Mouse (Mus musculus) thymus, postnatal 10 days (tissue): ENCODE measurements at regions not wholly inside any gene's neighbourhood (a gene's known extent, or its start where the extent isn't known, plus 50 kb on each side); places are given as distances from the start of the nearest gene placed in this dataset.
A peak's percentile ranks its signal among the peaks of the same experiment; 100 is the strongest.
"Not testable (repeated sequence)": the region's sequence is repeated elsewhere in the genome, so short reads cannot be mapped to it uniquely, and the experiment has no call there.

Source experiments
- DNase-seq, 2 experiments: peaks; one replicate each; pipeline ENCODE4 v3.0.0; 2021; ENCODE audit warnings: low spot score in 2 of 2

- DNase-seq = no peak
These were observed 137.0 kb upstream of the Rapgef5 start for GRCm38 (mm10) chr12:117379103-117379850.

- no peak for DNase-seq
These were observed 135.4 kb upstream of the Rapgef5 start for GRCm38 (mm10) chr12:117380836-117381235.

- DNase-seq = not testable (repeated sequence)
These were observed 133.6 kb upstream of the Rapgef5 start for GRCm38 (mm10) chr12:117382727-117383126.

DNA sequence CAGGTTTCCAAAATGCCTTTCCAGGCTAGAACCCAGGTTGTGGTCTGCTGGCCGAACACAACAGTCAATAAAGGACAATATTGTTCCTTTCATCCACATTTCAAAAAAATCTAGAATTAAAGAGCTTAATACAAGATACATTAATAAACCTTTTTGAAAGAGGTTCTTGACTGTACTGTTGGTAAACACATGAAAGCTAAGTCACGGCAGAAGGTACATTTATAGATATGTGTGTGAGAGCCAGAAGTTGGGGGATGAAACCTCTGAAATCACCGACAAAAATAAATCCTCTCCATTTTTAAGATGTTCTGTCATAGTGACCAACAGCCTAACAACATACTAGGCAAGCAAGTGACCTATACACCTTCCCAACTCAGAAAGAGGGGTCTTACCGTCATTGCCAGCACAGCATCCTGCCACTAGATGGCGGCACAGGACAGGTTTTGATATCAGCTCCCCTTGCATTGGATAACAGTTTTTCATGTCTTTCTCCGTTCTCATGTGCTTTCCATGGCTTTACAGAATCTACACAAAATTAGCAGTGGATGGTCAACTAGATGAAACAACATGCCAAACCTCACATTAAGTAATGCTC lies 131.1 kb upstream of the Rapgef5 start:
- peak; percentile 56 to 87 for DNase-seq

GRCm38 (mm10) chr12:117385697-117386096 lies 130.6 kb upstream of the Rapgef5 start:
- DNase-seq = no peak

DNA sequence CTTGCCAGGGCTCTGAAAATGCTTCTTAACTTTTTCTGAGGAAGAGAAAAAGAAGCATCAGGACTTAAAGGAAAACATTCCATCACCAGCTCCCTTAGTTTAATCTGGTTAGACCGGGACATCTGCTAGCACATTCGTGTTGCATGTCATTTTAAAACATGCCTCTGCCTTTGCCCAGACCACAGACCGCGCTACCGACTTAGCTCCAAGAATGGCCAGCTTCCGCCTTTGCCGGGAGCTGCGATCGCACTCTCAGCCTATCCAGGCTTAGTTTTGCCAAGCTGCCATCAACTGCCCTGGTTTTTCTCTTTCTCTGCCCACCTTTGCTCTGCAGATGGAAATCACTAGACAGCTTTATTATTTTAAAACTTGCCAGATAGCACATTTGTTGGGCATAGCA lies 129.3 kb upstream of the Rapgef5 start:
- no peak for DNase-seq

DNA sequence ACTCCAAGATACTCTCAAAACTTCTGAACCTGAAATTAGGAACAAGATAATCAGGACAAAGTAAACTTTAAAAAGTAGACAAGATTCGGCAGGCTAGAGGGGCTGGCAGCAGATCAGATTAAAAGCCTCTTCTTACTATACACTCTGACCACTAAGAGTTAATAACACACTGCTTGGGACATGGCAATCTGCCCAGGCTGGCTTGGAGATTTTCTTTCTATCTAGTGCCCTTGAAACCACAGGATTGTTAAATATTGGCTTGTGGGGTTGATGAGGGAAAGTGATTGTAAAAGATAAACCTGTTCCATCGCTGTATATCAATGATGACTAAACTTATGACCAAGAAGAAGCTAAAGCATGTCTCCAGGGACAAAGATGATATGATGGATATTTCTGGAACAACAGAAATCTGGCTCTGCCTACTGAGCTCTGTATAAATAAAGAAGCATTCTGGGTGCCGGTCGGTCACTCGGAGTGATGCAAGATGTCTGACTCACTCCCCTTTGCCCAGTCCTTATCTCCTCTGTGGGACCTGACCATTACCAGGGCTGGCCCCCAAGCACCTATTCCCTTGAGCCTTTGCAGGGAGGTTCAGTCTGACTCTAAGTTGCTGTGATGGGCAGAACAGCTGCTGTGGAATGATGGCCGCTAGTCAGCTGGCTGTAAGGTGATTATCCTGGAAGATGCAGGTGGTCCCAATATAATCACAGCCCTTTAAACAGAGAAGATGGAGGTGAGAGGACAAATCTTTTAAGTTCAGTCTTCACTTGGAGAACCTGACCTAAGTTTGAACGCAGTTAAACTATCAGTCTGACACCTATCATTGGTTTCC lies 126.5 kb upstream of the Rapgef5 start:
- DNase-seq = no peak

DNA sequence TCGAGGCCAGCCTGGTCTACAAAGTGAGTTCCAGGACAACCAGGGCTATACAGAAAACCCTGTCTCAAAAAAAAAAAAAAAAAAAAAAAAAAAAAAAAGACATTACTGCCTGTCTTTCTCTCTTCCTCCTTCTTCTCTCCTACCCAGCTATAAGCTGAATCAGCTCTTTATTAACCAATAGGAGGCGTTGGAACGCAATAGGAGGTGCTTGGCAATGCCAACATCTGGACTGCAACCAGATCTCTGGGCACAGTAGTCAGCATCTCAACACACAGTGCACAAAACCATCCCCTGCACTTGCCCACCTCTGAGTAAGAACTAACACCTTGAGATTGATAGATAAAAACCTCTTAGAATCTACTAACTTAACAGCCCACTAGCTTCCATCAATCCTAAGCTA lies 118.8 kb upstream of the Rapgef5 start:
- DNase-seq = no peak

- DNase-seq = peak; percentile 22 to 72
These were observed 112.6 kb upstream of the Rapgef5 start for GRCm38 (mm10) chr12:117403513-117404156.

GRCm38 (mm10) chr12:117404157-117404752 lies 112.0 kb upstream of the Rapgef5 start:
- DNase-seq = no peak

- no peak for DNase-seq
These were observed 109.4 kb upstream of the Rapgef5 start for GRCm38 (mm10) chr12:117406832-117407231.

GRCm38 (mm10) chr12:117410604-117411003 lies 105.7 kb upstream of the Rapgef5 start:
- DNase-seq = no peak

DNA sequence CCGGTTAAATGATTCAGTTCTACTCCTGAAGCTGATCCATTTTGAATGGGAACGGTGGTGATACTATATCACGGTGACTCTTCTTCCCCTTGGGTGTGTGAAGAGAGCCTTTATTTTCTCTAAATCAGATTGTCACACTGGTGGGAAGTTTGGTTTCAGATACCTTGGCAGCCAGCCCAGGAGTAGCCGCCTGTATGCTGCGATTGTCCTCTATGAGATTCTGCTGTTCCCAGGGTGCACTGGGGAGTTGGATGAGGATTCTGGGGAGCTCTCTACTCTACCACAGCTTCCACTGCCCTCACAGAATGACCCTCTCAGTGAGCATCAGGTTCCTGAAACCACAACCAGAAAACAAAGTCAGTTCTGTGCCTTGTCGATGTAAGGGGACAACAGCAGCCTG lies 104.0 kb upstream of the Rapgef5 start:
- no peak for DNase-seq

GRCm38 (mm10) chr12:117412779-117413505 lies 103.3 kb upstream of the Rapgef5 start:
- no peak for DNase-seq

DNA sequence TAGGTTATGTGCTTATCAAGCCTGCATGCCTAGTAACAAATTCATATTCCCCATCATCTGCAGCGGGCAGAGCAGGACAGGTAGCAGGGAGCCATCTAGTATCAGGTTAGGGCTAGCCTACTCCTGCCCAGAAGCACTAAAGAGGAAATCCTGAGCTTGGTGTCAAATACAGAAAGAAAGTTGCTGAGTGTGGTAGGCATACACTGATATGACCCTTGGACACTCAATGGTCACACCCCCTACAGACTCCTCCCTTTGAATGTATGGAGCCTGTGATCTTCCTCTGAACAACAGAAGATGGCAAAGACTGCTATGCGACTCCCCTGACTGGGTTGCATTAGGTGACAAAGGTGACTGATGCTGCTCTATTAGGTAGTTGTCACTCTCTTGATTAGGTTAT lies 102.3 kb upstream of the Rapgef5 start:
- DNase-seq = no peak

DNA sequence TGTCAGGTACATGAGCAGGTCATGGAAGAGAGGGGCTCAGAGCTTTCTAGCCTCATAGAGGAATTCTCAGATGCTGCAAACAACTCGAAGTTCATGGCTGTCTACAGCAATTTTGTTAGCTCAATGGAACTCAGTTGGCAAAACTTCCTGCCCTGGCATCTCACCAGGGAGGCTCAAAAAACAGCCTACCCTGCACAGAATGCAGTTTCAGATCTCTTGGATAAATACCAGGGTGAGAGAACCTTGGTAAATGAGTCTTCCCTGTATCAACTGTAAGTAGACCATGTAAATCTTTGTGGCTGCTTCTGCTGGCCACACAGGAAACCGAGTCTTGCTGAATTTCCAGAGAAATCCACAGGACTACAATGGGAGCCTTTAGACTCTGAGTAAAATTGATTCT lies 101.1 kb upstream of the Rapgef5 start:
- no peak for DNase-seq

- peak; percentile 14 to 16 for DNase-seq
These were observed 98.3 kb upstream of the Rapgef5 start for GRCm38 (mm10) chr12:117417991-117418390.

DNA sequence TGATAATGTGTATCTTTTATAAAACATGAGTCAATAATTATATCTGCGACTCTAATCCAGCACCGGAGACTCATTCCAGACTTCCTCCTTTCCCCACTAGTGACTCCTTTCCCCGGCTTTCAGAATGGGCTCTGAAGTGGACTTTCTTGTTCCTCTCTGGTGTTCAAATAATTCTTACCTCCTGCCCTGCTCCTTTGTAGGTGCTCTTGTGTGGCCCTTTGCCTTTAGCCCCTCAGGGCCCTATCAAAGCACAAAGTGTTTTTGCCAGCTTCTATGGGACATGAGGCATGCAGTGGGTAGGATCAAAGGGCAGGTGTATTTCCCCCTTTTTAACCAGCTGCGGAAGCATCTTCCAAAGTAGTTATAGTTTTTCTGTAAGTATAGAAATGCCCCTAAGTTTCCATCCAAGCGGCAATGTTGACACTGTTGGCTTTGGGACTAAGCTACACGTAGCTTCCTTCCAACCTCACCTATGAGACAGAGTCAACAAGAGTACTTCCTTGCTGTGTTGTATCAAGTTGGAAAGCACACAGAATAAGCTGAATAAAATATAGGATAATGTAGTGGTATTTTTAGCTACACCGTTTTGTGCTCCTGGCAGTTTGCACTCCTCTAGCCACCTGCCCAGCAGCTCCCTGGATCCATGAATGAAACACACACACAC lies 93.8 kb upstream of the Rapgef5 start:
- no peak for DNase-seq

DNA sequence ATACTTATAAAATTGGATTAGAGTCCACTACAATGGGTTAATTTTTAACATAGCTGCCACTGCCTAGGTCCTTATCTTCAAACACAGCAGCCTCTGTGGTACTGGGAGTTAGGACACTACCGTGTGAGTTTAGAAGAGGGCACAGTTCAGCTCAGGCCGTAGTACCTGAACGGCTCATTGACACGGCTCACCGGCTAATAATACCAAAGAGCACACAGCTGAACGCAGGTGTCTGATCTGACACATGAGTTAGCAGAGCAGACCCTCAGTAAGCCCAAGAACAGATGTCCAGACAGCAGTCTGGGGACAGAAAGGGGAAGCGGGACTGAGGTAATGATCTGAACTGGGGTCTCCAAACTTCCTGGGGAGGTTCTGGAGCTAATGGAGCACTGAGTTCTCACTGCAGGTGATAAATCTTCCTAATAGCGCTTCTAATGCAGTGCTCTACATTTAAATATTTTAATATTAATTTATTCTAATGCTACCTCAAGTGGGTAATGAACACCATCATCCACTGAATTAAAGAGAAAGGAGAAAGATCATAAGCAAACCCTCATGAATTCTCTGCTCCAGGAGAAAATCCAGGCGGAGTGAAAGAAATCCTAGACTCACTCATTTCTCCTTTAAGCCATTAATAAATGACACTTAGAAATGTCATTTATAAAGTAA lies 90.8 kb upstream of the Rapgef5 start:
- no peak for DNase-seq

- DNase-seq = peak; percentile 15 to 78
These were observed 88.8 kb upstream of the Rapgef5 start for GRCm38 (mm10) chr12:117427431-117427830.
